Mouse (Mus musculus): ENCODE data around the gene BC017158. TPM values are rescaled to one million over a fixed set of nuclear protein-coding genes. Genes with fewer than 3 reads are reported as not detected.

The BC017158 gene
- total and polyA plus RNA-seq, 3 experiments = 26.8 to 93.4 (median 31.7) TPM

DNA sequence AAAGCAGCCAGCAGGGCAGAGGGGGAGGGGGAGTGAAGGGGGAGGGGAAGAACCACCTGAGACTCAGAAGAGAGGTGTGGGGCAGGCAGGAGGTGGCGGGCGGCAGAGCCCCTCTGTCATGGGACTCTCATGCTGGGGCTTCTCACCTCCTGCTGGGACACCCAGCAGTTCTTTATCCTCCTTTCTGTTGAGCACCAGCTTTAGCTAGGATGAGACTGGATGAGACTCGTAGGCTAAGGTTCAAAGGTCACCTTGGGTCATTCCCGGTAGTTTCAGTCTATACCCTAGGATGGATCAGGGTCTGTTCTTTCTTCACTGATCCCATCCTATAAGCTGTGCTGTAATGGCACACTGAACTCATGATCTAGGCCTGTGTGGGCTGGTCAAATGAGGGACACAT is 19.0 kb upstream of the BC017158 start:
- DNase-seq (ENCODE audit: low spot score) (no peak), ATAC-seq (ENCODE audit: extremely low read depth, insufficient number of reproducible peaks, low FRiP score, poor library complexity, severe bottlenecking) (no peak)
- Histone ChIP-seq H3K4me3 (ENCODE audit: low read depth, low read length) (no peak overlapping the region), H3K27me3 (ENCODE audit: insufficient read depth, low read length) (no peaks in the 10 kb centered on the region), H3K4me1 (ENCODE audit: insufficient read depth, low read depth, low read length) (peaks cover 46% of the 10 kb centered on the region), H3K36me3 (replicated peaks) (no peaks in the 10 kb centered on the region), H3K9me3 (replicated peaks) (no peaks in the 10 kb centered on the region)
- TF ChIP-seq TAL1 (conservative IDR thresholded peaks at IDR 0.05; ENCODE audit: low read depth, low read length) (no peak), GATA1 (IDR thresholded peaks at IDR 0.05; ENCODE audit: borderline replicate concordance, low read length) (no peak), GATA2 (IDR thresholded peaks at IDR 0.05; ENCODE audit: borderline replicate concordance, low read depth, low read length) (no peak), CTCF (IDR thresholded peaks at IDR 0.05; ENCODE audit: low read depth, low read length) (no peak), POLR2AphosphoS5 (IDR thresholded peaks at IDR 0.05; ENCODE audit: insufficient replicate concordance, low read depth, low read length) (no peak)

DNA sequence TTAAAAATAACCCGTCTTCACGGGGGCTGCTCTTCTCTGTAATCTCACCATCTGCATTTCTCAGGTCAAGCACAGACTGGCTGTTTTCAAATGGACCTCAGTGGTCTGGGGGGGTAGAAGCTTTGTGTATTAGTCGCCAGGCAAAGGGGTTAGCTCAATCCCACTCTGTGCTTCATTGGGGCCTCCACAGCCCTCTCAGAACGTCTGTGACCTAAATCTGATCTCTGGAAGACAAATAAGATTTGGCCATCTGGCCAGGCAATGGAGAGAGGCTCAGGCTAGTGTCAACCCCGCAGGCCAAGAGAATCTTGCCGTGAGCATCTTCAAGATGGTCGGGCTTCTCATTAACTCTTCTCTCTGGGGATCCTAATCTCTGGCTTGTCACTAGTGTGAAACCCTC is 16.5 kb upstream of the BC017158 start:
- DNase-seq (ENCODE audit: low spot score) = no peak
- no peak for ATAC-seq (ENCODE audit: extremely low read depth, insufficient number of reproducible peaks, low FRiP score, poor library complexity, severe bottlenecking)
- Histone ChIP-seq H3K36me3 (replicated peaks) (no peaks in the 10 kb centered on the region), H3K4me1 (ENCODE audit: insufficient read depth, low read depth, low read length) (peaks cover 48% of the 10 kb centered on the region), H3K27me3 (ENCODE audit: insufficient read depth, low read length) (no peaks in the 10 kb centered on the region), H3K9me3 (replicated peaks) (no peaks in the 10 kb centered on the region), H3K4me3 (ENCODE audit: low read depth, low read length) (no peak overlapping the region)
- TF ChIP-seq GATA2 (IDR thresholded peaks at IDR 0.05; ENCODE audit: borderline replicate concordance, low read depth, low read length) (no peak), GATA1 (IDR thresholded peaks at IDR 0.05; ENCODE audit: borderline replicate concordance, low read length) (no peak), TAL1 (conservative IDR thresholded peaks at IDR 0.05; ENCODE audit: low read depth, low read length) (no peak), POLR2AphosphoS5 (IDR thresholded peaks at IDR 0.05; ENCODE audit: insufficient replicate concordance, low read depth, low read length) (no peak), CTCF (IDR thresholded peaks at IDR 0.05; ENCODE audit: low read depth, low read length) (no peak)

GRCm38 (mm10) chr7:128313601-128314000 is 15.6 kb upstream of the BC017158 start:
- TF ChIP-seq CTCF (IDR thresholded peaks at IDR 0.05; ENCODE audit: low read depth, low read length) (no peak), POLR2AphosphoS5 (IDR thresholded peaks at IDR 0.05; ENCODE audit: insufficient replicate concordance, low read depth, low read length) (no peak), GATA2 (IDR thresholded peaks at IDR 0.05; ENCODE audit: borderline replicate concordance, low read depth, low read length) (no peak), TAL1 (conservative IDR thresholded peaks at IDR 0.05; ENCODE audit: low read depth, low read length) (no peak), GATA1 (IDR thresholded peaks at IDR 0.05; ENCODE audit: borderline replicate concordance, low read length) (no peak)
- H3K36me3 ChIP-seq (replicated peaks) = no peaks in the 10 kb centered on the region
- ATAC-seq (ENCODE audit: extremely low read depth, insufficient number of reproducible peaks, low FRiP score, poor library complexity, severe bottlenecking) (no peak), DNase-seq (ENCODE audit: low spot score) (no peak)
- H3K27me3 ChIP-seq (ENCODE audit: insufficient read depth, low read length) = no peaks in the 10 kb centered on the region
- H3K4me1 ChIP-seq (ENCODE audit: insufficient read depth, low read depth, low read length) = peaks cover 52% of the 10 kb centered on the region
- H3K9me3 ChIP-seq (replicated peaks) = no peaks in the 10 kb centered on the region
- no peak overlapping the region for H3K4me3 ChIP-seq (ENCODE audit: low read depth, low read length)

GRCm38 (mm10) chr7:128312375-128313059 is 14.5 kb upstream of the BC017158 start:
- DNase-seq (ENCODE audit: low spot score) (no peak), ATAC-seq (ENCODE audit: extremely low read depth, insufficient number of reproducible peaks, low FRiP score, poor library complexity, severe bottlenecking) (no peak)
- Histone ChIP-seq H3K36me3 (replicated peaks) (no peaks in the 10 kb centered on the region), H3K27me3 (ENCODE audit: insufficient read depth, low read length) (no peaks in the 10 kb centered on the region), H3K4me1 (ENCODE audit: insufficient read depth, low read depth, low read length) (peaks cover 63% of the 10 kb centered on the region), H3K4me3 (ENCODE audit: low read depth, low read length) (no peak overlapping the region), H3K9me3 (replicated peaks) (no peaks in the 10 kb centered on the region)
- no peak for TF ChIP-seq GATA2 (IDR thresholded peaks at IDR 0.05; ENCODE audit: borderline replicate concordance, low read depth, low read length)
- no peak for TF ChIP-seq POLR2AphosphoS5 (IDR thresholded peaks at IDR 0.05; ENCODE audit: insufficient replicate concordance, low read depth, low read length)
- TF ChIP-seq CTCF (IDR thresholded peaks at IDR 0.05; ENCODE audit: low read depth, low read length) = no peak
- TF ChIP-seq GATA1 (IDR thresholded peaks at IDR 0.05; ENCODE audit: borderline replicate concordance, low read length) = no peak
- TF ChIP-seq TAL1 (conservative IDR thresholded peaks at IDR 0.05; ENCODE audit: low read depth, low read length) = no peak

GRCm38 (mm10) chr7:128311811-128312210 is 13.8 kb upstream of the BC017158 start:
- Histone ChIP-seq H3K4me1 (ENCODE audit: insufficient read depth, low read depth, low read length) (peaks cover 70% of the 10 kb centered on the region), H3K27me3 (ENCODE audit: insufficient read depth, low read length) (no peaks in the 10 kb centered on the region), H3K4me3 (ENCODE audit: low read depth, low read length) (no peak overlapping the region), H3K9me3 (replicated peaks) (no peaks in the 10 kb centered on the region), H3K36me3 (replicated peaks) (no peaks in the 10 kb centered on the region)
- DNase-seq (ENCODE audit: low spot score) (no peak), ATAC-seq (ENCODE audit: extremely low read depth, insufficient number of reproducible peaks, low FRiP score, poor library complexity, severe bottlenecking) (no peak)
- TF ChIP-seq POLR2AphosphoS5 (IDR thresholded peaks at IDR 0.05; ENCODE audit: insufficient replicate concordance, low read depth, low read length) (no peak), CTCF (IDR thresholded peaks at IDR 0.05; ENCODE audit: low read depth, low read length) (no peak), TAL1 (conservative IDR thresholded peaks at IDR 0.05; ENCODE audit: low read depth, low read length) (no peak), GATA2 (IDR thresholded peaks at IDR 0.05; ENCODE audit: borderline replicate concordance, low read depth, low read length) (no peak), GATA1 (IDR thresholded peaks at IDR 0.05; ENCODE audit: borderline replicate concordance, low read length) (no peak)

- TF ChIP-seq GATA2 (IDR thresholded peaks at IDR 0.05; ENCODE audit: borderline replicate concordance, low read depth, low read length) (no peak), TAL1 (conservative IDR thresholded peaks at IDR 0.05; ENCODE audit: low read depth, low read length) (no peak), GATA1 (IDR thresholded peaks at IDR 0.05; ENCODE audit: borderline replicate concordance, low read length) (no peak), POLR2AphosphoS5 (IDR thresholded peaks at IDR 0.05; ENCODE audit: insufficient replicate concordance, low read depth, low read length) (no peak), CTCF (IDR thresholded peaks at IDR 0.05; ENCODE audit: low read depth, low read length) (no peak)
- no peaks in the 10 kb centered on the region for H3K36me3 ChIP-seq (replicated peaks)
Measured at GRCm38 (mm10) chr7:128311263-128311662, 13.3 kb upstream of the BC017158 start.

More at GRCm38 (mm10) chr7:128311263-128311662, 13.3 kb upstream of the BC017158 start:
- H3K27me3 ChIP-seq (ENCODE audit: insufficient read depth, low read length) = no peaks in the 10 kb centered on the region
- H3K4me1 ChIP-seq (ENCODE audit: insufficient read depth, low read depth, low read length) = peaks cover 74% of the 10 kb centered on the region
- H3K4me3 ChIP-seq (ENCODE audit: low read depth, low read length) = no peak overlapping the region
- ATAC-seq (ENCODE audit: extremely low read depth, insufficient number of reproducible peaks, low FRiP score, poor library complexity, severe bottlenecking) (no peak), DNase-seq (ENCODE audit: low spot score) (no peak)
- H3K9me3 ChIP-seq (replicated peaks) = no peaks in the 10 kb centered on the region
